Mouse (Mus musculus): ENCODE measurements around the gene C530008M17Rik.

Gene C530008M17Rik

GRCm38 (mm10) chr5:76656212-76656611, at the start of gene C530008M17Rik:
TSS of gene C530008M17Rik (plus strand) at chr5:76656512.
- no peak for DNase-seq (ENCODE audit: low read depth, low spot score)

GRCm38 (mm10) chr5:76609702-76610370, 46.5 kb upstream of the C530008M17Rik start:
- DNase-seq (ENCODE audit: low read depth, low spot score) = no peak

GRCm38 (mm10) chr5:76612867-76613499, 43.3 kb upstream of the C530008M17Rik start:
- DNase-seq (ENCODE audit: low read depth, low spot score) = no peak

- no peak for DNase-seq (ENCODE audit: low read depth, low spot score)
Observed at GRCm38 (mm10) chr5:76615276-76615675, 41.0 kb upstream of the C530008M17Rik start.

GRCm38 (mm10) chr5:76616196-76616747, 40.0 kb upstream of the C530008M17Rik start:
- no peak for DNase-seq (ENCODE audit: low read depth, low spot score)

- DNase-seq (ENCODE audit: low read depth, low spot score) = no peak
Observed at GRCm38 (mm10) chr5:76618750-76619149, 37.6 kb upstream of the C530008M17Rik start.

- no peak for DNase-seq (ENCODE audit: low read depth, low spot score)
Observed at GRCm38 (mm10) chr5:76623759-76624158, 32.6 kb upstream of the C530008M17Rik start.

GRCm38 (mm10) chr5:76627770-76628169, 28.5 kb upstream of the C530008M17Rik start:
- DNase-seq (ENCODE audit: low read depth, low spot score) = no peak

GRCm38 (mm10) chr5:76634012-76634411, 22.3 kb upstream of the C530008M17Rik start:
- DNase-seq (ENCODE audit: low read depth, low spot score) = no peak

- DNase-seq (ENCODE audit: low read depth, low spot score) = no peak
Observed at GRCm38 (mm10) chr5:76635592-76635991, 20.7 kb upstream of the C530008M17Rik start.

GRCm38 (mm10) chr5:76642076-76642475, 14.2 kb upstream of the C530008M17Rik start:
- no peak for DNase-seq (ENCODE audit: low read depth, low spot score)

GRCm38 (mm10) chr5:76644234-76644633, 12.1 kb upstream of the C530008M17Rik start:
- DNase-seq (ENCODE audit: low read depth, low spot score) = no peak

GRCm38 (mm10) chr5:76645091-76645868, 11.0 kb upstream of the C530008M17Rik start:
- DNase-seq (ENCODE audit: low read depth, low spot score) = no peak

GRCm38 (mm10) chr5:76649897-76650296, 6.4 kb upstream of the C530008M17Rik start:
- no peak for DNase-seq (ENCODE audit: low read depth, low spot score)

- no peak for DNase-seq (ENCODE audit: low read depth, low spot score)
Observed at GRCm38 (mm10) chr5:76651151-76651725, 5.1 kb upstream of the C530008M17Rik start.

GRCm38 (mm10) chr5:76657245-76658083, 1.2 kb downstream of the C530008M17Rik start:
- DNase-seq (ENCODE audit: low read depth, low spot score) = peak; percentile 13

GRCm38 (mm10) chr5:76658084-76658934, 2.0 kb downstream of the C530008M17Rik start:
- DNase-seq (ENCODE audit: low read depth, low spot score) = peak; percentile 8

- DNase-seq (ENCODE audit: low read depth, low spot score) = no peak
Observed at GRCm38 (mm10) chr5:76659958-76660635, 3.8 kb downstream of the C530008M17Rik start.

- no peak for DNase-seq (ENCODE audit: low read depth, low spot score)
Observed at GRCm38 (mm10) chr5:76661310-76661709, 5.0 kb downstream of the C530008M17Rik start.
